Mouse (Mus musculus): ENCODE results near the gene Jund. TPM values are rescaled to one million over a fixed set of nuclear protein-coding genes. Genes with fewer than 3 reads are reported as not detected.
A peak's percentile ranks its signal among the peaks of the same experiment; 100 is the strongest.

Gene Jund
- total RNA-seq, 2 experiments from 2014 or later = 124 to 138 TPM

DNA sequence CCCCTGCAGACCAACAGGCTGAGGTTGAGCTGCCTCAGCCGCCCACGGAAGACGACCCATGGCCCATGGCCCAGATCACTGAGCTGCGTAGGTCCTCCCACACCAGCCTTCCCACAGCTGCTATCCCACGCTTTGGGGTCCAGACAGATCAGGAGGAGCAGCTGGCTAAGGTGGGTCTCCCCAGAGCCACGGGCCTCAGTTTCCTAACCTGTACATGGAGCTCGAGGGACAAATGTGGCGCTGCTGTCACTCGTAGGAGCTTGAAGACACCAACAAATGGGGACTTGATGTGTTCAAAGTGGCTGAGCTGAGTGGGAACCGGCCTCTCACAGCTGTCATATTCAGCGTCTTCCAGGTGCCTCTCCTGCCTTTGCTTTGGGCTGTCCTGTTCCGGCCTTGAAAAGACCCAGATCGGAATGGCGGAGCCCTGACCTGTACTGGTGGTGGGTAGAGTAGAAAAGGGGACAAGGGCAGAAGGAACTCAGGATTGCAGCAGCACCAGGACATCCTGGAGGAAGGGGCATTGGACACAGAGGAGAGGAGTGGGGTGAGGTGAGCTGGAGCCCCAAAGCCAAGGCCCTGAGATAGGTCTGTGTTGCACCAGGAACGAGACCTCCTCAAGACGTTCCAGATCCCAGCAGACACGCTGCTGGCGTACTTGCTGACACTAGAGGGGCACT, 48.6 kb downstream of the Jund start:
- intact Hi-C loops (cut with DNase I) = no loop called here
- DNase-seq = no peak

GRCm38 (mm10) chr8:70748246-70749096, 49.7 kb downstream of the Jund start:
- peak in 1 of 2 experiments; percentile 2 for DNase-seq
- intact Hi-C loops (cut with DNase I) = no loop called here

DNA sequence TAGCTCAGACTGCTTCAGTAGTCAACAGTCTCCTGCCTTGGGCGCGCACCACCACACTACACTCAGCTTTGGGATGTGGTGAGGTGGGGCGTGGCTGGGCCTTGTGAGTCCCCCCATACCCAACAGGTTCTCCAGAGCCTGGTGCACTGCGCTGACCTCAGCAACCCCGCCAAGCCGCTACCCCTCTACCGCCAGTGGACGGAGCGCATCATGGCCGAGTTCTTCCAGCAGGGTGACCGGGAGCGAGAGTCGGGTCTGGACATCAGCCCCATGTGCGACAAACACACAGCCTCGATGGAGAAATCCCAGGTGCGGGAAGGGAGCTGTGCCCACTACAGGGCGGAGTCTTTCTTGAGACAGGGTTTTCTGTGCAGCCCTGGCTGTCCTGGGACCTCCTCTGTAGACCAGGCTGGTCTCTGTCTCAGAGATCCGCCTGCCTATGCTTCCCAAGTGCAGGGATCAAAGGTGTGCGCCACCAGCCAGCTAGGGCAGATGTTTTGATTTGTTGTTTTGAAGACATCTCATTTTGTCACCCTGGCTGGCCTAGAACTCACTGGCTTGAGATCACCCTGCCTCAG, 50.4 kb downstream of the Jund start:
- DNase-seq = peak in 1 of 2 experiments; percentile 2
- intact Hi-C loops (cut with DNase I) = no loop called here

Other genes with a start within 250 kb of the Jund start
- 1 to 10 TPM; 8.1 to 9.4 TPM for gene Klhl26, start 222.0 kb upstream of the Jund start, total RNA-seq (2021)
- gene Tmem59l, start 211.6 kb upstream of the Jund start, total RNA-seq (2021) = not detected
- under 1 TPM; 0.39 to 0.62 TPM for gene Crlf1, start 205.8 kb upstream of the Jund start, total RNA-seq (2021)
- 100 to 1,000 TPM; 109 to 113 TPM for gene Rex1bd, start 192.2 kb upstream of the Jund start, total RNA-seq (2021)
- 1,000 to 10,000 TPM; 1,469 to 1,509 TPM for gene Uba52, start 188.1 kb upstream of the Jund start, total RNA-seq (2021)
- gene Fkbp8, start 171.2 kb upstream of the Jund start, total RNA-seq (2021) = 100 to 1,000 TPM; 133 to 138 TPM
- 10 to 100 TPM; 88.4 to 91.4 TPM for gene Kxd1, start 171.0 kb upstream of the Jund start, total RNA-seq (2021)
- gene Ell, start 159.5 kb upstream of the Jund start, total RNA-seq (2021) = 10 to 100 TPM; 12.0 to 12.1 TPM
- gene Isyna1, start 104.6 kb upstream of the Jund start, total RNA-seq (2021) = 10 to 100 TPM; 22.2 to 25.8 TPM
- gene Ssbp4, start 90.1 kb upstream of the Jund start, total RNA-seq (2021) = 10 to 100 TPM; 28.9 to 35.0 TPM
- gene Lrrc25, start 82.8 kb upstream of the Jund start, total RNA-seq (2021) = 1 to 10 TPM; 1.9 to 3.0 TPM
- gene Gdf15, start 66.5 kb upstream of the Jund start, total RNA-seq (2021) = 1 to 10 TPM in 1 of 2 experiments, under 1 TPM in 1; 0.22 to 1.6 TPM
- 10 to 100 TPM; 39.6 to 44.9 TPM for gene Pgpep1, start 38.6 kb upstream of the Jund start, total RNA-seq (2021)
- 10 to 100 TPM; 64.0 to 66.8 TPM for gene Lsm4, start 25.7 kb upstream of the Jund start, total RNA-seq (2021)
- gene Iqcn, start 4.5 kb downstream of the Jund start, total RNA-seq (2021) = under 1 TPM in 1 of 2 experiments, not detected in 1; 0.06 TPM
- not detected for gene Gm3336, start 19.6 kb downstream of the Jund start, total RNA-seq (2021)
- gene Pde4c, start 24.8 kb downstream of the Jund start, total RNA-seq (2021) = 1 to 10 TPM; 2.0 to 3.7 TPM
- 10 to 100 TPM; 45.0 to 49.3 TPM for gene Rab3a, start 55.7 kb downstream of the Jund start, total RNA-seq (2021)
- gene Mpv17l2, start 62.0 kb downstream of the Jund start, total RNA-seq (2021) = 10 to 100 TPM; 28.0 to 30.8 TPM
- 10 to 100 TPM; 23.6 to 24.5 TPM for gene Pik3r2, start 77.8 kb downstream of the Jund start, total RNA-seq (2021)
- 1 to 10 TPM; 6.4 to 8.9 TPM for gene Mast3, start 106.1 kb downstream of the Jund start, total RNA-seq (2021)
- gene Il12rb1, start 109.5 kb downstream of the Jund start, total RNA-seq (2021) = not detected
- 10 to 100 TPM; 11.3 to 11.4 TPM for gene Arrdc2, start 140.8 kb downstream of the Jund start, total RNA-seq (2021)
- 10 to 100 TPM; 10.4 to 13.6 TPM for gene Kcnn1, start 164.3 kb downstream of the Jund start, total RNA-seq (2021)
- 10 to 100 TPM; 45.2 to 49.4 TPM for gene Ccdc124, start 175.0 kb downstream of the Jund start, total RNA-seq (2021)
- gene Slc5a5, start 193.8 kb downstream of the Jund start, total RNA-seq (2021) = not detected
- gene Rpl18a, start 198.5 kb downstream of the Jund start, total RNA-seq (2021) = 100 to 1,000 TPM; 895 to 990 TPM
- gene Map1s, start 207.0 kb downstream of the Jund start, total RNA-seq (2021) = 10 to 100 TPM; 18.1 to 20.3 TPM